Mouse (Mus musculus) kidney, adult 2 months (tissue): ENCODE measurements around the gene Fam173a.

Experiments used
- CTCF ChIP-seq: fragments of 200-500 bp; conservative IDR thresholded peaks from 2 replicates; pipeline ENCODE4 v1.5.1; 2011; ENCODE audit warnings: low read depth, mild to moderate bottlenecking, control low read depth, low read length, moderate library complexity, mixed read lengths; ENCODE audit not compliant: insufficient read depth, insufficient read length
- POLR2A ChIP-seq: fragments of 200-500 bp; IDR thresholded peaks from one replicate; pipeline ENCODE4 v1.6.1; 2011; ENCODE audit warnings: low read depth, low read length, control low read depth

- no peak for TF ChIP-seq POLR2A
- TF ChIP-seq CTCF, result no peak
Observed at GRCm38 (mm10) chr17:25769331-25769730, 23.4 kb downstream of the Fam173a start.
